Mouse (Mus musculus) stomach, postnatal 0 days (tissue): ENCODE data around the gene Selenon. TPM values are rescaled to one million over a fixed set of nuclear protein-coding genes. Genes with fewer than 3 reads are reported as not detected.

Experiments
- ATAC-seq: fragments of 200-750 bp; cut with Nextera tagmentation; 2 replicates; pipeline ENCODE4 v1.8.0; 2017; ENCODE audit not compliant: low FRiP score, low TSS enrichment
- DNase-seq: peaks from one replicate; pipeline ENCODE4 v3.0.0-alpha.2; 2016; ENCODE audit warnings: low spot score
- H3K27ac ChIP-seq: fragments of 300-500 bp; sonication (generic); replicated peaks from 2 replicates; pipeline ENCODE4 v1.5.1; 2014; ENCODE audit warnings: mild to moderate bottlenecking, control low read depth
- H3K27me3 ChIP-seq: fragments of 300-500 bp; sonication (generic); 2 replicates; pipeline ENCODE4 v1.6.1; 2014; ENCODE audit warnings: low read length; ENCODE audit not compliant: control insufficient read depth, insufficient read depth
- H3K36me3 ChIP-seq: fragments of 300-500 bp; sonication (generic); 2 replicates; pipeline ENCODE4 v1.6.1; 2014; ENCODE audit warnings: low read length, mixed read lengths; ENCODE audit not compliant: control insufficient read depth, insufficient read depth
- H3K4me1 ChIP-seq: fragments of 300-500 bp; sonication (generic); replicated peaks from 2 replicates; pipeline ENCODE4 v1.6.1; 2014; ENCODE audit warnings: antibody characterized with exemption; ENCODE audit not compliant: control insufficient read depth, insufficient read depth
- H3K4me2 ChIP-seq: fragments of 300-500 bp; sonication (generic); replicated peaks from 2 replicates; pipeline ENCODE4 v1.6.1; 2014; ENCODE audit warnings: low read depth, mild to moderate bottlenecking, control low read depth, moderate library complexity
- H3K4me3 ChIP-seq: fragments of 300-500 bp; sonication (generic); 2 replicates; pipeline ENCODE4 v1.5.1; 2014; ENCODE audit warnings: low read depth, low read length, control low read depth
- H3K9ac ChIP-seq: fragments of 300-500 bp; sonication (generic); 2 replicates; pipeline ENCODE4 v1.6.1; 2014; ENCODE audit warnings: mild to moderate bottlenecking, low read length, control low read depth, mixed read lengths
- H3K9me3 ChIP-seq: fragments of 300-500 bp; sonication (generic); 2 replicates; pipeline ENCODE4 v1.6.1; 2016; ENCODE audit warnings: low read length; ENCODE audit not compliant: control insufficient read depth
- CTCF ChIP-seq: IDR thresholded peaks from 2 replicates; pipeline ENCODE4 v1.5.1; 2016; ENCODE audit warnings: antibody characterized with exemption, low read depth, mild to moderate bottlenecking, moderate library complexity
- EP300 ChIP-seq: optimal IDR thresholded peaks from 2 replicates; pipeline ENCODE3; 2016; ENCODE audit warnings: antibody characterized with exemption
- WGBS: fragments of 180-500 bp; shearing (Covaris S2); extraction: QIAGEN DNeasy Blood & Tissue Kit; methylation state at CpG from one replicate; pipeline ENCODE4 v1.1.7; 2014; 5-methylcytosine and 5-hydroxymethylcytosine counted together
- polyA plus RNA-seq: library from polyadenylated mRNA; unstranded; fragments of >200 nt; fragmentation: Nextera tagmentation; extraction: Ambion mirVana; gene quantifications from 2 replicates; pipeline ENCODE4 v1.2.1, GENCODE M21; 2015

Gene Selenon
- polyA plus RNA-seq, 1 experiment from 2014 or later: 8.6 TPM

DNA sequence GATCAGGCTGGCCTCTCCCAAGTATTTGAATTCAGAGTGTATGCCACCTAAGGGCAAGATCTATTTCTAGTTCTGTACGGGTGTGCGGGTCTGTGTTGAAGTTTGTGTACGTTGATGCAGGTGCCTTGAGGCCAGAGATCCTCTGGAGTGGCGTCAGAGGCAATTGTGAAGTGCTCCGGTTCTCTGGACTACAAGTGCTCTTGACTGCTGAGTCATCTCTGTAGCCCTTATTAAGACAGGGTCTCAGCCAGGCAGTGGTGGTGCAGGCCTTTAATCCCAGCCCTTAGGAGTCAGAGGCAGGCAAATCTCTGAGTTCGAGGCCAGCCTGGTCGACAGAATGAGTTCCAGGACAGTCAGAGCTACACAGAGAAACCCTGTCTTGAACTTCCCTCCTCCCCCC, 36.4 kb downstream of the Selenon start:
- no peak overlapping the region for H3K27ac ChIP-seq
- no peak overlapping the region for H3K9ac ChIP-seq
- no peak overlapping the region for H3K4me3 ChIP-seq
- WGBS: 72% methylated on average over 7 of the region's 7 CpGs
- no peak for DNase-seq
- no peak for ATAC-seq
- TF ChIP-seq EP300: no peak
- H3K36me3 ChIP-seq: no peaks in the 10 kb centered on the region
- no peaks in the 10 kb centered on the region for H3K9me3 ChIP-seq
- no peak overlapping the region for H3K4me2 ChIP-seq
- H3K27me3 ChIP-seq: no peaks in the 10 kb centered on the region
- 0 out of 2 replicates have a peak, but pooled peaks cover 5% of the 10 kb centered on the region for H3K4me1 ChIP-seq

DNA sequence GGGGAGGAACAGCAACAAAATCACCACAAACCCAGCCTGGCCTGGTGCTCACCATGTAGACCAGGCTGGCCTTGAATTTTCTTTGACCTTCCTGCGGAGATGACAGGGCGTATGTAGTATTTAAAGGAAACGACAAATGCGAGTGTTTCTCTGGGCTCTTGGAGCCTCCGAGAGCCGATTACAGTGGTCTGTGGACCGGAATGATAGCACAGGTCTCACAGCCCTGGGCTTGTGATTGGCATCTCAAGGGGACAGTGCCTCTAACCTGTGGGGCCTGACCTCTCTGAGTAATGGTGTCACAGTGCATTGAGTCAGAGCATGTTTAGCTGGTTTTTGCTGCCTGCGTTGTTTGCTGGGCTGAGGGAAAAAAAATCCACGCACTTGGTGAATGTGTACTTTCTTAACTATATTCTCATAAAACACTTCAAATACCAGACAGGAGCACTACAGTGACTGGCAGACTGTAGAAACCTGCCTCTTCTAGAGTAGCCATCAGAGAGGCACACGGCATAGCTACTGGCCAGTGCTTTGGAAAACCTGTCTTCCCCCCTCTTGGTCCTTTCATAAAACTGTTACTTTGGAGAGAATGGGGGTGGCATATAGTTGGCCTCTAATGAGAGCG, 37.5 kb downstream of the Selenon start:
- 80% methylated on average over 11 of the region's 11 CpGs for WGBS
- Histone ChIP-seq H3K27me3 (no peaks in the 10 kb centered on the region), H3K9me3 (no peaks in the 10 kb centered on the region), H3K36me3 (no peaks in the 10 kb centered on the region), H3K4me2 (no peak overlapping the region), H3K27ac (peak overlapping the region; percentile 35; the same call in 1 of the 2 replicates), H3K4me3 (no peak overlapping the region), H3K9ac (no peak overlapping the region), H3K4me1 (0 out of 2 replicates have a peak, but pooled peaks cover 5% of the 10 kb centered on the region)
- DNase-seq (no peak), ATAC-seq (no peak)
- TF ChIP-seq CTCF (no peak), EP300 (no peak)

DNA sequence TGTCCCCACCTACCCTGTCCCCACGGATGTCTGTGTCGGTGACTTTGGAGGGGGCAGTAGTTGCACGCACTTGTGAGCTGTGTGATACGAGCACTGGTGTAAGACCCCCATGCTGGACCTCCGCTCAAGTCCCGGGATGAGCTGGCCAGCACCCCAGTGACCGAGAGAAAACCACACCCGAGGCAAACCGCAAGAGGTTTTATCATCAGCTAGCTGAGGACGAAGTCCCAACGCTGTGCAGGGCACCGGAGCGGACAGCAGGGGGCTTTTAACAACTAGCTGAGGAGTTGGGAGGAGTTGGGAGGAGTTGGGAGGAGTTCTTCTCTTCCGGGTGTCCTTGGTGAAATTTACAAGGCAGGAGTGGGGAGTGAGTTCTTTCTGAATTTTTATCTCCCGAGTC, 39.2 kb downstream of the Selenon start:
- Histone ChIP-seq H3K27me3 (no peaks in the 10 kb centered on the region), H3K27ac (no peak overlapping the region), H3K36me3 (0 out of 2 replicates have a peak, but pooled peaks cover 3% of the 10 kb centered on the region), H3K4me1 (0 out of 2 replicates have a peak, but pooled peaks cover 5% of the 10 kb centered on the region), H3K4me2 (peak overlapping the region; percentile 31; the same call in 1 of the 2 replicates), H3K9ac (no peak overlapping the region), H3K9me3 (no peaks in the 10 kb centered on the region), H3K4me3 (no peak overlapping the region)
- WGBS: 15% methylated on average over 15 of the region's 15 CpGs
- ATAC-seq: peak; percentile 46
- DNase-seq: peak; percentile 86
- TF ChIP-seq EP300: no peak
- peak; percentile 80 for TF ChIP-seq CTCF

DNA sequence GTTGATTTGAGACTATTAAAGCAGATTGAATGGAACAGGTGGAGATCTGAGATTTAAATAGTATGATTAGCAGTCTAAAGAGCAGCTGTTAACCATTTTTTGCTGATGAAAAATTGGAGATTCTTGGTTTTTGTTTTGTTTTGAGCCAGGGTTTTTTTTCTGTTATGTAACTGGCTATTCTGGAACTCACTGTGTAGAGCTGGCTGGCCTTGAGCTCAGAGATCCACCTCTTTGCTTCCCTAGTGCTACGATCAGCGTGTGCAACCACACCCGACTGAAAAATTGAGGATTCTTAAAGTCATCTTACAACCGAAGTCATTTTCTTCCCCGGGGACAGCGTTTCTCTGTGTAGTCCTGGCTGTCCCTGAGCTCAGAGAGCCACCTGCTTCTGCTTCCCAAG, 40.2 kb downstream of the Selenon start:
- H3K27ac ChIP-seq: no peak overlapping the region
- WGBS: 50% methylated on average over 6 of the region's 6 CpGs

DNA sequence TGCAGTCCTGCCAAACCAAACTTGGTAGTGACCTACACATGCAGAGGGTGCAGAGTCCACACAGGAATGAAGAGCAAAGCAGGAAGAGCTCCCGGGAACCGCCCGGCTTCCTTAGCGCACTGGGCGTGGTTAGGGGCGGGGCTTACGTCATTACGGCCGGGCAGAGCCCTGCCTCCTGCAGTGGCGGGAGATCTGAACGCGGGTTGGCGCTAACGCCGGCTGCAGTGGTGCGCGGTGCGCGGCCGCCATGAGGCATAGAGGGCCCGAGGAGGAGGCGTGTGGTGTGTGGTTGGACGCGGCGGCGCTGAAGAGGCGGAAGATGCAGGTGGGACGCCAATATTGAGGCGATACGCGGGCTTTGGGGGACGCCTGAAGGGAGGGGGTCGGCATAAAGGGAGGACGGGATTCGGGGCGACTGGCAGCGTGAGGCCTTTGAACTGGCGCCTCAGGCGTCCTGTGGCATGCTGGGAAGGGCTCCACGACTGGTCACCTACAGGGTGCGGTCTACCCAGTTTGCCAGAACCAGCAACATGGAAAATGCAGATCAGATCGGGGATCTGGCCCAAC, 41.0 kb downstream of the Selenon start, which contains the start of gene Aunip:
Aunip (plus strand) TSS at position 155 of the 567 bp plus-strand sequence.
- DNase-seq (peak; percentile 96), ATAC-seq (peak; percentile 96)

More for the DNA sequence above, 40.2 kb downstream of the Selenon start:
- Histone ChIP-seq H3K27me3 (no peaks in the 10 kb centered on the region), H3K9me3 (no peaks in the 10 kb centered on the region), H3K36me3 (0 out of 2 replicates have a peak, but pooled peaks cover 3% of the 10 kb centered on the region), H3K4me2 (peak overlapping the region; percentile 87), H3K4me3 (peak overlapping the region; percentile 49; the same call in 1 of the 2 replicates), H3K4me1 (0 out of 2 replicates have a peak, but pooled peaks cover 2% of the 10 kb centered on the region), H3K9ac (no peak overlapping the region)
- TF ChIP-seq CTCF: no peak
- no peak for TF ChIP-seq EP300
- ATAC-seq (no peak), DNase-seq (no peak)

DNA sequence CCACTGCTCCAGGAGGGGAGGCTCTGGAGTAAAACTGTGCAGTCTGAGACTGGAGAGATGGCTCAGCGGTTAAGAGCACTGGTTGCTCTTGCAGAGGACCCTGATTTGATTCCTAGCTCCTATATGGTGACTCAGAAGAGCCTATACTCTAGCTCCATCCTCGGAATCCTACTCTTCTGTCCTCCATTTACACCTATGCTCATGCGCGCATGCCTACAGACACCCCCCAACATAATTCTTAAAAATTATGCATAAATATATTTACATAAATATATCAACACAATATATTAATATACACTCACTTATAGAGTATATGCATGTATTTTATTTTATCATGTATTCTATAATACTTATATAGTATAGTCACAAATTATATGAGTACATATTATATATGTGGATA, 41.6 kb downstream of the Selenon start:
- Histone ChIP-seq H3K27ac (no peak overlapping the region), H3K9me3 (no peaks in the 10 kb centered on the region), H3K36me3 (0 out of 2 replicates have a peak, but pooled peaks cover 3% of the 10 kb centered on the region), H3K4me1 (0 out of 2 replicates have a peak, but pooled peaks cover 2% of the 10 kb centered on the region), H3K4me3 (no peak overlapping the region), H3K27me3 (no peaks in the 10 kb centered on the region), H3K4me2 (no peak overlapping the region; the same call in 1 of the 2 replicates), H3K9ac (no peak overlapping the region)
- ATAC-seq: 0 out of 2 replicates have a peak, but pooled peaks have one; percentile 0
- 81% methylated on average over 4 of the region's 4 CpGs for WGBS
- DNase-seq: no peak
- TF ChIP-seq EP300 (no peak), CTCF (no peak)

More for the DNA sequence above, 41.0 kb downstream of the Selenon start, which contains the start of gene Aunip:
- Histone ChIP-seq H3K4me1 (0 out of 2 replicates have a peak, but pooled peaks cover 2% of the 10 kb centered on the region), H3K9ac (peak within 1 kb of the TSS; percentile 41; the same call in 1 of the 2 replicates), H3K9me3 (no peaks in the 10 kb centered on the region), H3K4me2 (peak within 1 kb of the TSS; percentile 87), H3K4me3 (peak within 1 kb of the TSS; percentile 49), H3K36me3 (0 out of 2 replicates have a peak, but pooled peaks cover 3% of the 10 kb centered on the region), H3K27ac (no peak within 1 kb of the TSS), H3K27me3 (no peaks in the 10 kb centered on the region)
- no peak for TF ChIP-seq EP300
- TF ChIP-seq CTCF: peak; percentile 36; the same call in 1 of the 2 replicates
- under 1% methylated on average over 42 of the region's 42 CpGs for WGBS
